Mouse (Mus musculus) myocyte (in vitro differentiated cells): ENCODE results near the gene Ephb6.

ENCODE experiments used
- CEBPB ChIP-seq: IDR thresholded peaks from 2 replicates; pipeline ENCODE4 v1.6.1; 2011; ENCODE audit warnings: mild to moderate bottlenecking, moderate library complexity; ENCODE audit not compliant: poor library complexity, insufficient read depth, severe bottlenecking
- MAX ChIP-seq: IDR thresholded peaks from one replicate; pipeline ENCODE4 v1.6.1; 2011; ENCODE audit warnings: low read depth, mild to moderate bottlenecking, control low read depth
- MYOG ChIP-seq, 3 experiments: IDR thresholded peaks; one replicate each; pipeline ENCODE4 v1.6.1; 2011; ENCODE audit warnings: control low read depth in 2 of 3, low read depth in 2 of 3, mild to moderate bottlenecking in 2 of 3; ENCODE audit not compliant: insufficient read length in 2 of 3, control insufficient read depth in 1 of 3, insufficient read depth in 1 of 3
- POLR2A ChIP-seq: IDR thresholded peaks from one replicate; pipeline ENCODE4 v1.6.1; 2011; ENCODE audit warnings: low read depth, mild to moderate bottlenecking, control low read depth, moderate library complexity; ENCODE audit not compliant: insufficient read length
- SRF ChIP-seq: IDR thresholded peaks from one replicate; pipeline ENCODE4 v1.6.1; 2011; ENCODE audit warnings: low read depth; ENCODE audit not compliant: control insufficient read depth, insufficient read length
- TCF12 ChIP-seq: IDR thresholded peaks from one replicate; pipeline ENCODE4 v1.6.1; 2011; ENCODE audit warnings: mild to moderate bottlenecking, control low read depth; ENCODE audit not compliant: poor library complexity, insufficient read depth, severe bottlenecking
- TCF3 ChIP-seq: IDR thresholded peaks from one replicate; pipeline ENCODE4 v1.6.1; 2011; ENCODE audit warnings: low read depth, control low read depth; ENCODE audit not compliant: insufficient read length
- USF1 ChIP-seq: IDR thresholded peaks from one replicate; pipeline ENCODE4 v1.6.1; 2011; ENCODE audit warnings: low read depth, mild to moderate bottlenecking, control low read depth, moderate library complexity

DNA sequence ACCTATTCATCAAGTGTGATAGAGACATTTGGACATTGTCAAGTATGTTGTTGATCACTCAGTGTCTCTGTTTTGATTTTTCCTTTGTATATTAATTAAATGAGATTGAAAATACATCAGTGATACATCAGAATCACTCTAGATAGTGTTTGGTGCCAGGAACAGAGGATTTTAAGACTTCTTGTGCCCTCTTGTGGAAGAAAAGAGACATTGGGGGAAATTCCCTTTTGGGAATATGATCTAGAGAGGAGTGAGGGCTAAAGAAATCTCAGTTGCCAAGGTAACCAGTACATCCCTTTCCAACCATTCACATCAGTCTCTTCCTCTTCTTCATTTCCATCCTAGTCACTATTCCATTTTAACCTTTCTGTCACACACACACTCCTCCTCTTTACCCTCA, 48.9 kb upstream of the Ephb6 start:
- TF ChIP-seq POLR2A (no peak), USF1 (no peak), TCF12 (no peak), SRF (no peak), MAX (no peak), CEBPB (no peak), TCF3 (no peak), MYOG (IDR thresholded peaks at IDR 0.05; ENCODE audit: control insufficient read depth in 1 of 3, insufficient read depth in 1 of 3, insufficient read length in 2 of 3, low read depth in 2 of 3) (no peak)
